In genomic region chr11:97631046-97631445, GRCm38 (mm10) we compare ENCODE assay signal across 18 mouse cellular contexts. TPM values are rescaled to one million over a fixed set of nuclear protein-coding genes. Genes with fewer than 3 reads are reported as not detected.
DNase-seq lines count a peak whose midpoint lies in the region; ATAC-seq and TF ChIP-seq lines count a peak whose summit lies in the region.
"Had no signal": no experiment of that assay in that cellular context is flagged by ENCODE, and none has a peak within 500 bp of the region (broad histone marks: within the 10 kb centered on the region; RNA-seq: fewer than 3 reads in every experiment).

No protein-coding gene starts in this region.

- H3K9ac ChIP-seq in MEL (ENCODE audit: control insufficient read depth, low read depth, low read length, poor library complexity, severe bottlenecking), result no peak overlapping the region
- no peak overlapping the region for H3K9ac ChIP-seq in hindbrain, embryonic 12.5 days
- H3K9ac ChIP-seq: embryonic facial prominence, embryonic 15.5 days; heart, embryonic 12.5 days had no signal

- no peak for TF ChIP-seq POLR2A in MEL (IDR thresholded peaks at IDR 0.05; ENCODE audit: control insufficient read depth in 1 of 2, insufficient read depth in 1 of 2, low read depth in 1 of 2, low read length in 2 of 2, poor library complexity in 1 of 2)

- H3K9me3 ChIP-seq in E14TG2a.4 (ENCODE audit: low read length) (no peaks in the 10 kb centered on the region), MEL (replicated peaks; ENCODE audit: insufficient read depth, low read length) (no peaks in the 10 kb centered on the region)
- H3K9me3 ChIP-seq in hindbrain, embryonic 12.5 days (replicated peaks), result no peaks in the 10 kb centered on the region
- H3K9me3 ChIP-seq: embryonic facial prominence, embryonic 15.5 days; heart, embryonic 12.5 days; hindbrain, embryonic 10.5 days had no signal

- 34% methylated on average over 2 of the region's 2 CpGs for WGBS in hindbrain, embryonic 12.5 days

- TF ChIP-seq EP300 in MEL (IDR thresholded peaks at IDR 0.05; ENCODE audit: low read depth in 1 of 2, low read length in 2 of 2), result no peak

- DNase-seq in left cerebral cortex, adult 2 months (ENCODE audit: extremely low spot score in 1 of 2, low spot score in 2 of 2), result no peak
- DNase-seq in left cerebral cortex, postnatal 4 days, result no peak
- no peak for DNase-seq in MEL (ENCODE audit: low read depth, low spot score)
- DNase-seq in kidney, postnatal 25 days, result no peak
- DNase-seq: adrenal gland, adult 8-10 months; adrenal gland, postnatal 36 days; cerebellum, adult 2 months; embryo, embryonic 11 days; gastrocnemius, postnatal 14 days had no signal

- no peak for TF ChIP-seq CTCF in left cerebral cortex, adult 2 months (IDR thresholded peaks at IDR 0.05)
- TF ChIP-seq CTCF in E14TG2a.4 (conservative IDR thresholded peaks at IDR 0.05; ENCODE audit: low read length) (no peak), MEL (IDR thresholded peaks at IDR 0.05 in 2 of 3, conservative IDR thresholded peaks at IDR 0.05 in 1 of 3; ENCODE audit: control insufficient read depth in 1 of 3, insufficient read depth in 1 of 3, low read depth in 2 of 3, low read length in 3 of 3, poor library complexity in 1 of 3, severe bottlenecking in 1 of 3) (no peak)

- no peak for ATAC-seq in hindbrain, embryonic 12.5 days (ENCODE audit: low FRiP score)
- ATAC-seq: forebrain, embryonic 16.5 days; hindbrain, embryonic 16.5 days; inflammation-experienced regulatory T-cells, adult 6 months had no signal

- peaks cover 69% of the 10 kb centered on the region for H3K4me1 ChIP-seq in E14TG2a.4 (replicated peaks; ENCODE audit: low read depth, low read length)
- H3K4me1 ChIP-seq in MEL (ENCODE audit: control insufficient read depth in 1 of 2, insufficient read depth in 2 of 2, low read length in 2 of 2), result peaks cover 0 to 3% of the 10 kb centered on the region in 2 experiments; a peak in 1 of 4 replicates
- H3K4me1 ChIP-seq in hindbrain, embryonic 12.5 days, result peaks cover 29% of the 10 kb centered on the region

- no peak overlapping the region for H3K4me3 ChIP-seq in left cerebral cortex, adult 2 months
- H3K4me3 ChIP-seq in E14TG2a.4 (replicated peaks; ENCODE audit: low read length) (peak overlapping the region; percentile 93), MEL (ENCODE audit: control insufficient read depth in 1 of 2, insufficient read depth in 1 of 2, low read depth in 2 of 2, low read length in 2 of 2) (no peak overlapping the region)
- no peak overlapping the region for H3K4me3 ChIP-seq in hindbrain, embryonic 12.5 days
- H3K4me3 ChIP-seq: embryonic facial prominence, embryonic 15.5 days; erythroblast, embryonic 14.5 days; heart, embryonic 12.5 days; hindbrain, embryonic 10.5 days had no signal

- no peak for TF ChIP-seq RAD21 in MEL (IDR thresholded peaks at IDR 0.05; ENCODE audit: low read depth, low read length)

- H3K4me2 ChIP-seq in hindbrain, embryonic 12.5 days (replicated peaks), result no peak overlapping the region
- H3K4me2 ChIP-seq: embryonic facial prominence, embryonic 15.5 days; heart, embryonic 12.5 days had no signal

- peak overlapping the region; percentile 86 for H3K27ac ChIP-seq in left cerebral cortex, adult 2 months
- no peak overlapping the region for H3K27ac ChIP-seq in MEL (ENCODE audit: control insufficient read depth, low read depth, low read length)
- no peak overlapping the region for H3K27ac ChIP-seq in hindbrain, embryonic 12.5 days
- H3K27ac ChIP-seq: embryonic facial prominence, embryonic 15.5 days; hindbrain, embryonic 10.5 days had no signal

- H3K79me2 ChIP-seq in MEL (ENCODE audit: control insufficient read depth, insufficient read depth, low read length, poor library complexity), result no peaks in the 10 kb centered on the region

- H3K27me3 ChIP-seq in E14TG2a.4 (ENCODE audit: insufficient read depth, low read length) (no peaks in the 10 kb centered on the region), MEL (ENCODE audit: control insufficient read depth in 1 of 2, insufficient read depth in 2 of 2, low read length in 2 of 2) (peaks cover 3 to 4% of the 10 kb centered on the region in 2 experiments)
- peaks cover 59% of the 10 kb centered on the region for H3K27me3 ChIP-seq in hindbrain, embryonic 12.5 days

- H3K36me3 ChIP-seq in E14TG2a.4 (ENCODE audit: insufficient read depth, low read length), result peaks cover 12% of the 10 kb centered on the region
- 0 out of 4 replicates have a peak, but pooled peaks cover 0 to 2% of the 10 kb centered on the region in 2 experiments for H3K36me3 ChIP-seq in MEL (ENCODE audit: control insufficient read depth in 1 of 2, insufficient read depth in 2 of 2, low read length in 2 of 2)
- H3K36me3 ChIP-seq in hindbrain, embryonic 12.5 days, result no peaks in the 10 kb centered on the region
- H3K36me3 ChIP-seq: embryonic facial prominence, embryonic 15.5 days; heart, embryonic 12.5 days; hindbrain, embryonic 10.5 days had no signal

- intact Hi-C loops in left cerebral cortex, adult 2 months (cut with DNase I), result loop anchor here (5.0 kb wide), 2 partner anchors 36 to 111 kb away; partner anchors contain the start of gene Pip4k2b
- intact Hi-C loops in left cerebral cortex, postnatal 4 days (cut with DNase I), result loop anchor here (5.0 kb wide), 1 partner anchor 56 kb away; the partner anchor contains the start of gene Cisd3

TF ChIP-seq in MEL, 35 proteins besides CTCF, POLR2A, EP300 and RAD21:
- TF ChIP-seq USF1 (IDR thresholded peaks at IDR 0.05; ENCODE audit: low read depth, low read length) (peak; percentile 44; the same call in 1 of the 2 replicates), TAL1 (IDR thresholded peaks at IDR 0.05; ENCODE audit: low read length) (no peak)

RNA-seq across cellular contexts. Expression of gene Epop, which starts 1.5 kb away (rescaled TPM):
- 100 to 1,000 TPM in 1 of 2 experiments, 10 to 100 TPM in 1; 99.9 to 107 TPM for total RNA-seq in left cerebral cortex, adult 2 months (2021)
- 1 to 10 TPM; 5.6 to 6.3 TPM for total RNA-seq in left cerebral cortex, postnatal 4 days (2021)
- not detected in 2 replicates for total RNA-seq in MEL (2012; rRNA removed)
- not detected for polyA plus RNA-seq in MEL (2012; ENCODE audit: insufficient read depth in 1 of 2, insufficient read length in 2 of 2, low read depth in 1 of 2, low replicate concordance in 2 of 2, missing spikeins in 1 of 2)
- 11.2 and 11.7 TPM in 2 replicates for polyA plus RNA-seq in hindbrain, embryonic 12.5 days (2016; fragmentation: Nextera tagmentation; extraction: Ambion mirVana)

RNA-seq across cellular contexts. Expression of gene Mllt6, which starts 32.2 kb away (rescaled TPM):
- 100 to 1,000 TPM; 143 to 147 TPM for total RNA-seq in left cerebral cortex, adult 2 months (2021)
- total RNA-seq in left cerebral cortex, postnatal 4 days (2021), result 10 to 100 TPM; 60.2 to 67.1 TPM
- 15.1 and 17.2 TPM in 2 replicates for total RNA-seq in MEL (2012; rRNA removed)
- polyA plus RNA-seq in MEL (2012; ENCODE audit: insufficient read depth in 1 of 2, insufficient read length in 2 of 2, low read depth in 1 of 2, low replicate concordance in 2 of 2, missing spikeins in 1 of 2), result 10 to 100 TPM in 1 of 2 experiments, not detected in 1; 17.6 TPM
- 2.9 and 3.5 TPM in 2 replicates for polyA plus RNA-seq in hindbrain, embryonic 12.5 days (2016; fragmentation: Nextera tagmentation; extraction: Ambion mirVana)

RNA-seq across cellular contexts. Expression of gene Cisd3, which starts 54.6 kb away (rescaled TPM):
- total RNA-seq in left cerebral cortex, adult 2 months (2021), result 10 to 100 TPM; 47.7 to 57.6 TPM
- total RNA-seq in left cerebral cortex, postnatal 4 days (2021), result 10 to 100 TPM; 25.8 to 28.5 TPM
- total RNA-seq in MEL (2012; rRNA removed), result 1.5 and 1.7 TPM in 2 replicates
- 1 to 10 TPM in 1 of 2 experiments, not detected in 1; 6.1 TPM for polyA plus RNA-seq in MEL (2012; ENCODE audit: insufficient read depth in 1 of 2, insufficient read length in 2 of 2, low read depth in 1 of 2, low replicate concordance in 2 of 2, missing spikeins in 1 of 2)
- polyA plus RNA-seq in hindbrain, embryonic 12.5 days (2016; fragmentation: Nextera tagmentation; extraction: Ambion mirVana), result 14.7 and 17.1 TPM in 2 replicates
- polyA plus RNA-seq: erythroblast, embryonic 14.5 days had no signal

RNA-seq across cellular contexts. Expression of gene Srcin1, which starts 55.1 kb away (rescaled TPM):
- 100 to 1,000 TPM; 308 to 318 TPM for total RNA-seq in left cerebral cortex, adult 2 months (2021)
- total RNA-seq in left cerebral cortex, postnatal 4 days (2021), result 100 to 1,000 TPM; 163 to 177 TPM
- 0.03 and 0.04 TPM in 2 replicates for total RNA-seq in MEL (2012; rRNA removed)
- polyA plus RNA-seq in MEL (2012; ENCODE audit: insufficient read depth in 1 of 2, insufficient read length in 2 of 2, low read depth in 1 of 2, low replicate concordance in 2 of 2, missing spikeins in 1 of 2), result under 1 TPM in 1 of 2 experiments, not detected in 1; 0.10 TPM
- 6.3 and 6.7 TPM in 2 replicates for polyA plus RNA-seq in hindbrain, embryonic 12.5 days (2016; fragmentation: Nextera tagmentation; extraction: Ambion mirVana)
- polyA plus RNA-seq: erythroblast, embryonic 14.5 days; heart, embryonic 12.5 days; inflammation-experienced regulatory T-cells, adult 6 months had no signal

Comparison
In these comparisons a context has a peak if more than half of its experiments do, and no peak if none do; other contexts are left out.
1. RNA of gene Epop, which starts 1.5 kb away (total RNA-seq): 99.9 to 107 TPM in left cerebral cortex, adult 2 months; 5.6 to 6.3 TPM in left cerebral cortex, postnatal 4 days and not detected in MEL; every median in the first group is over 10 times any median in the second.